Mouse (Mus musculus) embryonic facial prominence, embryonic 12.5 days (tissue): ENCODE measurements around the gene Sprr3. TPM values are rescaled to one million over a fixed set of nuclear protein-coding genes. Genes with fewer than 3 reads are reported as not detected.

Source experiments
- ATAC-seq: fragments of 200-750 bp; cut with Nextera tagmentation; 2 replicates; pipeline ENCODE4 v1.8.0; 2017; ENCODE audit not compliant: insufficient number of reproducible peaks, insufficient read depth, low FRiP score, low TSS enrichment
- H3K27ac ChIP-seq: fragments of 300-500 bp; sonication (generic); 2 replicates; pipeline ENCODE4 v1.5.1; 2016; ENCODE audit warnings: mild to moderate bottlenecking
- H3K27me3 ChIP-seq: fragments of 300-500 bp; sonication (generic); 2 replicates; pipeline ENCODE4 v1.6.1; 2016; ENCODE audit warnings: mild to moderate bottlenecking, moderate library complexity
- H3K36me3 ChIP-seq: fragments of 300-500 bp; sonication (generic); 2 replicates; pipeline ENCODE4 v1.6.1; 2016; ENCODE audit warnings: mild to moderate bottlenecking
- H3K4me1 ChIP-seq: fragments of 300-500 bp; sonication (generic); 2 replicates; pipeline ENCODE4 v1.6.1; 2016
- H3K4me2 ChIP-seq: fragments of 300-500 bp; sonication (generic); replicated peaks from 2 replicates; pipeline ENCODE4 v1.6.1; 2016; ENCODE audit warnings: mild to moderate bottlenecking, moderate library complexity
- H3K4me3 ChIP-seq: fragments of 300-500 bp; sonication (generic); 2 replicates; pipeline ENCODE4 v1.5.1; 2016; ENCODE audit warnings: mild to moderate bottlenecking
- H3K9ac ChIP-seq: fragments of 300-500 bp; sonication (generic); 2 replicates; pipeline ENCODE4 v1.6.1; 2016; ENCODE audit warnings: mild to moderate bottlenecking, moderate library complexity
- H3K9me3 ChIP-seq: fragments of 300-500 bp; sonication (generic); 2 replicates; pipeline ENCODE4 v1.6.1; 2016; ENCODE audit warnings: mild to moderate bottlenecking, moderate library complexity
- WGBS: fragments of 180-500 bp; shearing (Covaris S2); methylation state at CpG from one replicate; pipeline ENCODE4 v1.1.7; 2016; 5-methylcytosine and 5-hydroxymethylcytosine counted together
- polyA plus RNA-seq: library from polyadenylated mRNA; unstranded; fragments of >200 nt; fragmentation: Nextera tagmentation; extraction: Ambion mirVana; gene quantifications from 2 replicates; pipeline ENCODE4 v1.2.1, GENCODE M21; 2016

Sprr3 gene
- polyA plus RNA-seq, 1 experiment from 2014 or later, result not detected

DNA sequence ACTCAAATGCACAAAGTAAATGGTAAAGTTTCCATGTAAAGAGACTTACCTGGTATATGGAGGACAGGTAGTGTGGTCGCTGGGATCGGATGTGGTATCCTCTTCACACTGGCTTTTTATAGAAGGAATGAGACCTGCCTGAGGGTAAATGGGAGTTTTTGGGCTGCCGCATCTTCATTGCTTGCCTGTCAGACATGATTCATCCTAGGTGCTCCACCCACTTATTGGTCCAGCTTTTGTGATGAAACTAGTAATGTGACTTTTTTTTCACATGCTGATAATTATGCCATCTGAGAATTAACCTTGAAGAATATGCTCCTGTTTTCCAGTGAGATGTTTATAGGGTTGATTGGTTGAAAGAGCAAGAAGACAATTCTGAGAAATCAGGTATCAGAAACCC, 19.8 kb downstream of the Sprr3 start, which contains the start of gene Sprr1b:
TSS of gene Sprr1b (minus strand) at position 101 of the 400 bp plus-strand sequence.
- Histone ChIP-seq H3K4me3 (no peak within 1 kb of the TSS), H3K36me3 (no peaks in the 10 kb centered on the region), H3K4me1 (no peaks in the 10 kb centered on the region), H3K27ac (no peak within 1 kb of the TSS), H3K27me3 (no peaks in the 10 kb centered on the region), H3K4me2 (no peak within 1 kb of the TSS), H3K9me3 (no peaks in the 10 kb centered on the region), H3K9ac (no peak within 1 kb of the TSS)
- ATAC-seq, result no peak
- 88% methylated on average over 3 of the region's 3 CpGs for WGBS

- Histone ChIP-seq H3K9me3 (no peaks in the 10 kb centered on the region), H3K9ac (no peak within 1 kb of the TSS), H3K4me1 (no peaks in the 10 kb centered on the region), H3K27me3 (no peaks in the 10 kb centered on the region), H3K36me3 (no peaks in the 10 kb centered on the region), H3K4me2 (no peak within 1 kb of the TSS), H3K27ac (no peak within 1 kb of the TSS), H3K4me3 (no peak within 1 kb of the TSS)
- 77% methylated on average over 2 of the region's 2 CpGs for WGBS
- no peak for ATAC-seq
These were observed 26.2 kb downstream of the Sprr3 start, which contains the start of gene Sprr2k for GRCm38 (mm10) chr3:92432282-92432681. TSS of gene Sprr2k (plus strand) at chr3:92432582.

DNA sequence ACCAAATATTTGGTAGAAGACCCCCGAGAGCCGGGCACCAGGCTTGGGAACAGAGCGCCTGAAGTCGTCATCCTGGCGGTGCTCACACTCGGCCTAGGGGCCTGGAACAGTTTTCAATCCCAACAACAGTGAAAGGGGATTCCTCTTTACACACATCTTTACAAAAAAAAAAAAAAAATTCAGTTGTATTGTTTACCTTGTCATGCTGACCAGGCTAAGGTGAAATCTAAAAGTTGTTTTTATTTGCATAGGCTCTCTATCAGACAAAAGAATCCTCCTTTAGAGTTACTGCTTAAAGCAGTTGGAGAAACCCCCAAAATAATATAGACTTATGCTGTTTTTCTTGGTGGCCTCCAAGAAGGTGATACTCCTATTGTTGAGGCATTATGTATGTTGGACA, 29.2 kb downstream of the Sprr3 start, which contains the start of gene Gm9774:
TSS of gene Gm9774 (minus strand) at position 101 of the 400 bp plus-strand sequence.
- Histone ChIP-seq H3K9ac (no peak within 1 kb of the TSS), H3K4me1 (no peaks in the 10 kb centered on the region), H3K4me2 (no peak within 1 kb of the TSS), H3K27me3 (no peaks in the 10 kb centered on the region), H3K4me3 (no peak within 1 kb of the TSS), H3K9me3 (no peaks in the 10 kb centered on the region), H3K27ac (no peak within 1 kb of the TSS), H3K36me3 (no peaks in the 10 kb centered on the region)
- 93% methylated on average over 6 of the region's 6 CpGs for WGBS
- ATAC-seq, result no peak

DNA sequence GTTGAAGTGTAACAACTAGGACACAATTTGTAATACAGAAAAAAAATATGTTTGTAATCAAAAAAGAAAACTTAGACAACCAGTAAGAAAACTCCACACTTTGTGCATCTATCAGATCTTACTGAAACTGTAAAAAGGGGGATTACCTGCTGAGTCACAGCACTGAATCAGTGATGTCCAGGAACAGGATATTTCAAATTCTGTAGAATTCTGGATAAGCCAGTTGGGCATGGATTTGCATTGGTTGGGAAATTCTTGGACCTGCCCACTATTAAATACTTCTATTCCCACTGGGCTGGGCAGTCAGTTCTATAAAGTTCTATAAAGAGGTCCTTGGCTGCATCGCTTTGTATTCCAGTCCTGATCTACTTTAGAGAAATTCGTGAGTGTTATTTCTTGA, 40.7 kb downstream of the Sprr3 start, which contains the start of gene Sprr2j-ps:
TSS of gene Sprr2j-ps (plus strand) at position 301 of the 400 bp plus-strand sequence.
- Histone ChIP-seq H3K27me3 (no peaks in the 10 kb centered on the region; the same call in 1 of the 2 replicates), H3K36me3 (no peaks in the 10 kb centered on the region), H3K4me2 (no peak within 1 kb of the TSS), H3K9me3 (no peaks in the 10 kb centered on the region), H3K9ac (no peak within 1 kb of the TSS), H3K4me1 (no peaks in the 10 kb centered on the region), H3K4me3 (no peak within 1 kb of the TSS), H3K27ac (no peak within 1 kb of the TSS)
- ATAC-seq, result no peak
- 90% methylated on average over 2 of the region's 2 CpGs for WGBS

DNA sequence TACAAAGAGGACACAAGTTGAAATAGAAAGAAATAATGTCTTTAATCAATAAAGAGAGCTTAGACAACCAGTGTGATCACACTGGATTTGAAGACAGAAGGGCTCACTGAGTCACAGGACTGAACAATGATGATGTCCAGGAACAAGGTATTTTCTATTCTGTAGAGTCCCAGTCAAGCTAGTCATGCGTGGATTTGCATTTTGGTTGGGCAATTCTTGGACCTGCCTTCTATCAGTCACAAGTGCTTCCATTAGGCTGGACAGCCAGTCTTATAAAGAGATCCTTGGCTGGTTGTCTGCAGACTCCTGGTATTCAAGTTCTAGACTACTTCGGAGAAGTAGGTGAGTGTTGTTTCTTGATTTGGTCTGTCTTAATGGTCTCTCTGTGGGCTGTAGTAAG, 50.8 kb downstream of the Sprr3 start, which contains the start of gene Sprr2i:
TSS of gene Sprr2i (plus strand) at position 301 of the 400 bp plus-strand sequence.
- no peak within 1 kb of the TSS for H3K27ac ChIP-seq
- H3K27me3 ChIP-seq, result no peaks in the 10 kb centered on the region
- no peak within 1 kb of the TSS for H3K9ac ChIP-seq
- H3K4me1 ChIP-seq, result no peaks in the 10 kb centered on the region
- 93% methylated on average over 2 of the region's 2 CpGs for WGBS
- H3K4me3 ChIP-seq, result no peak within 1 kb of the TSS
- H3K36me3 ChIP-seq, result no peaks in the 10 kb centered on the region
- no peak within 1 kb of the TSS for H3K4me2 ChIP-seq
- H3K9me3 ChIP-seq, result no peaks in the 10 kb centered on the region
- no peak for ATAC-seq

Other genes starting within 250 kb of the Sprr3 start
- gene Sprr2a1, start 242.9 kb downstream of the Sprr3 start, polyA plus RNA-seq, result not detected in 2 replicates
- not detected in 2 replicates for gene Sprr2a2, start 242.8 kb downstream of the Sprr3 start, polyA plus RNA-seq
- gene Sprr2a3, start 173.3 kb downstream of the Sprr3 start, polyA plus RNA-seq, result not detected in 2 replicates
- 0.61 TPM in 1 of 2 replicates, not detected in the other for gene Sprr2b, start 142.1 kb downstream of the Sprr3 start, polyA plus RNA-seq
- not detected in 2 replicates for gene Sprr2d, start 119.6 kb downstream of the Sprr3 start, polyA plus RNA-seq
- gene Sprr2e, start 106.6 kb downstream of the Sprr3 start, polyA plus RNA-seq, result not detected in 2 replicates
- gene Sprr2f, start 93.5 kb downstream of the Sprr3 start, polyA plus RNA-seq, result not detected in 2 replicates
- not detected in 2 replicates for gene Sprr2h, start 73.0 kb downstream of the Sprr3 start, polyA plus RNA-seq
- gene Sprr2i, start 50.7 kb downstream of the Sprr3 start, polyA plus RNA-seq, result not detected in 2 replicates
- not detected in 2 replicates for gene Sprr2j-ps, start 40.6 kb downstream of the Sprr3 start, polyA plus RNA-seq
- gene Gm9774, start 29.3 kb downstream of the Sprr3 start, polyA plus RNA-seq, result 5.9 and 7.5 TPM in 2 replicates
- not detected in 2 replicates for gene Sprr2k, start 26.1 kb downstream of the Sprr3 start, polyA plus RNA-seq
- gene Sprr1b, start 19.9 kb downstream of the Sprr3 start, polyA plus RNA-seq, result not detected in 2 replicates
- 0.29 and 0.55 TPM in 2 replicates for gene Sprr1a, start 27.2 kb upstream of the Sprr3 start, polyA plus RNA-seq
- gene Sprr4, start 41.8 kb upstream of the Sprr3 start, polyA plus RNA-seq, result not detected in 2 replicates
- not detected in 2 replicates for gene 2310046K23Rik, start 75.8 kb upstream of the Sprr3 start, polyA plus RNA-seq
- gene Ivl, start 115.0 kb upstream of the Sprr3 start, polyA plus RNA-seq, result not detected in 2 replicates
- not detected in 2 replicates for gene Smcp, start 130.3 kb upstream of the Sprr3 start, polyA plus RNA-seq
- not detected in 2 replicates for gene 2210017I01Rik, start 148.8 kb upstream of the Sprr3 start, polyA plus RNA-seq
- not detected in 2 replicates for gene Lce6a, start 162.9 kb upstream of the Sprr3 start, polyA plus RNA-seq
- gene Lce1a1, start 189.6 kb upstream of the Sprr3 start, polyA plus RNA-seq, result not detected in 2 replicates
- gene Lce1b, start 198.2 kb upstream of the Sprr3 start, polyA plus RNA-seq, result not detected in 2 replicates
- not detected in 2 replicates for gene Lce1a2, start 211.6 kb upstream of the Sprr3 start, polyA plus RNA-seq
- not detected in 2 replicates for gene Lce1c, start 220.5 kb upstream of the Sprr3 start, polyA plus RNA-seq
- gene Lce1d, start 228.5 kb upstream of the Sprr3 start, polyA plus RNA-seq, result not detected in 2 replicates